Mouse (Mus musculus) forebrain, embryonic 16.5 days (tissue): ENCODE data around the gene Anapc7. TPM values are rescaled to one million over a fixed set of nuclear protein-coding genes. Genes with fewer than 3 reads are reported as not detected.
A peak's percentile ranks its signal among the peaks of the same experiment; 100 is the strongest.
"Not testable (repeated sequence)": the region's sequence is repeated elsewhere in the genome, so short reads cannot be mapped to it uniquely, and the experiment has no call there.

ENCODE experiments used
- ATAC-seq: fragments of 200-750 bp; cut with Nextera tagmentation; 2 replicates; pipeline ENCODE4 v1.8.0; 2017; ENCODE audit warnings: mild to moderate bottlenecking, moderate library complexity
- H3K27ac ChIP-seq: fragments of 300-500 bp; sonication (generic); 2 replicates; pipeline ENCODE4 v1.5.1; 2014; ENCODE audit warnings: low read length, control low read depth
- H3K27me3 ChIP-seq: fragments of 300-500 bp; sonication (generic); replicated peaks from 2 replicates; pipeline ENCODE4 v1.6.1; 2014; ENCODE audit warnings: low read length; ENCODE audit not compliant: control insufficient read depth, insufficient read depth
- H3K36me3 ChIP-seq: fragments of 300-500 bp; sonication (generic); 2 replicates; pipeline ENCODE4 v1.6.1; 2014; ENCODE audit not compliant: control insufficient read depth, insufficient read depth
- H3K4me1 ChIP-seq: fragments of 300-500 bp; sonication (generic); replicated peaks from 2 replicates; pipeline ENCODE4 v1.6.1; 2014; ENCODE audit warnings: low read length; ENCODE audit not compliant: control insufficient read depth, insufficient read depth
- H3K4me2 ChIP-seq: fragments of 300-500 bp; sonication (generic); 2 replicates; pipeline ENCODE4 v1.6.1; 2014; ENCODE audit warnings: mild to moderate bottlenecking, low read length, control low read depth
- H3K4me3 ChIP-seq: fragments of 300-500 bp; sonication (generic); replicated peaks from 2 replicates; pipeline ENCODE4 v1.5.1; 2014; ENCODE audit warnings: mild to moderate bottlenecking, low read length, control low read depth
- H3K9ac ChIP-seq: fragments of 300-500 bp; sonication (generic); replicated peaks from 2 replicates; pipeline ENCODE4 v1.6.1; 2014; ENCODE audit warnings: low read depth, low read length, control low read depth
- H3K9me3 ChIP-seq: fragments of 300-500 bp; sonication (generic); 2 replicates; pipeline ENCODE4 v1.6.1; 2016; ENCODE audit warnings: low read length; ENCODE audit not compliant: control insufficient read depth
- WGBS: fragments of 180-500 bp; shearing (Covaris S2); extraction: QIAGEN DNeasy Blood & Tissue Kit; methylation state at CpG from one replicate; pipeline ENCODE4 v1.1.7; 2014; 5-methylcytosine and 5-hydroxymethylcytosine counted together
- polyA plus RNA-seq: library from polyadenylated mRNA; unstranded; fragments of >200 nt; fragmentation: Nextera tagmentation; extraction: Ambion mirVana; gene quantifications from 2 replicates; pipeline ENCODE4 v1.2.1, GENCODE M21; 2015

Anapc7 gene
- polyA plus RNA-seq, 1 experiment from 2014 or later: 52.5 TPM

GRCm38 (mm10) chr5:122420676-122421075, 817 bp upstream of the Anapc7 start:
- not testable (repeated sequence) for ATAC-seq, H3K4me2 ChIP-seq, H3K9ac ChIP-seq, H3K27ac ChIP-seq, H3K36me3 ChIP-seq, H3K9me3 ChIP-seq, H3K4me3 ChIP-seq, H3K27me3 ChIP-seq
- WGBS: 69% methylated on average over 4 of the region's 4 CpGs
- H3K4me1 ChIP-seq: peaks cover 18% of the 10 kb centered on the region

GRCm38 (mm10) chr5:122422071-122422964, 825 bp downstream of the Anapc7 start:
- Histone ChIP-seq H3K9me3 (no peaks in the 10 kb centered on the region), H3K4me1 (peaks cover 18% of the 10 kb centered on the region), H3K27ac (peak overlapping the region; percentile 96), H3K4me2 (peak overlapping the region; percentile 78), H3K27me3 (no peaks in the 10 kb centered on the region), H3K36me3 (no peaks in the 10 kb centered on the region), H3K9ac (peak overlapping the region; percentile 92), H3K4me3 (peak overlapping the region; percentile 95)
- peak; percentile 93 for ATAC-seq
- under 1% methylated on average over 73 of the region's 73 CpGs for WGBS

- H3K27me3 ChIP-seq: no peaks in the 10 kb centered on the region
- H3K27ac ChIP-seq: no peak overlapping the region
- ATAC-seq: no peak
- WGBS: 31% methylated on average over 15 of the region's 15 CpGs
- H3K36me3 ChIP-seq: peaks cover 2% of the 10 kb centered on the region
- peak overlapping the region; percentile 92 for H3K9ac ChIP-seq
- H3K9me3 ChIP-seq: no peaks in the 10 kb centered on the region
- peaks cover 18% of the 10 kb centered on the region for H3K4me1 ChIP-seq
- H3K4me2 ChIP-seq: peak overlapping the region; percentile 78
- peak overlapping the region; percentile 95 for H3K4me3 ChIP-seq
Measured at GRCm38 (mm10) chr5:122423083-122423482, 1.6 kb downstream of the Anapc7 start.

- Histone ChIP-seq H3K36me3 (peaks cover 16% of the 10 kb centered on the region), H3K9ac (no peak overlapping the region), H3K4me3 (no peak overlapping the region), H3K4me2 (no peak overlapping the region), H3K27ac (no peak overlapping the region), H3K27me3 (no peaks in the 10 kb centered on the region), H3K4me1 (peaks cover 18% of the 10 kb centered on the region), H3K9me3 (no peaks in the 10 kb centered on the region)
- 84% methylated on average over 2 of the region's 2 CpGs for WGBS
- no peak for ATAC-seq
Measured at GRCm38 (mm10) chr5:122425550-122425949, 4.1 kb downstream of the Anapc7 start.

GRCm38 (mm10) chr5:122430036-122430775, 8.7 kb downstream of the Anapc7 start:
- no peak for ATAC-seq
- H3K4me2 ChIP-seq: no peak overlapping the region

GRCm38 (mm10) chr5:122431221-122431620, 9.7 kb downstream of the Anapc7 start:
- H3K27ac ChIP-seq: no peak overlapping the region
- ATAC-seq: no peak
- WGBS: 95% methylated on average over 8 of the region's 8 CpGs
- H3K9me3 ChIP-seq: no peaks in the 10 kb centered on the region
- no peak overlapping the region for H3K9ac ChIP-seq
- no peak overlapping the region for H3K4me2 ChIP-seq
- no peaks in the 10 kb centered on the region for H3K27me3 ChIP-seq
- H3K4me1 ChIP-seq: no peaks in the 10 kb centered on the region
- H3K36me3 ChIP-seq: peaks cover 47% of the 10 kb centered on the region
- H3K4me3 ChIP-seq: no peak overlapping the region

More at GRCm38 (mm10) chr5:122430036-122430775, 8.7 kb downstream of the Anapc7 start:
- Histone ChIP-seq H3K9ac (no peak overlapping the region), H3K27me3 (no peaks in the 10 kb centered on the region), H3K4me1 (no peaks in the 10 kb centered on the region), H3K4me3 (no peak overlapping the region), H3K9me3 (no peaks in the 10 kb centered on the region), H3K36me3 (peaks cover 45% of the 10 kb centered on the region), H3K27ac (no peak overlapping the region)
- WGBS: 92% methylated on average over 4 of the region's 4 CpGs

- no peaks in the 10 kb centered on the region for H3K9me3 ChIP-seq
- H3K4me3 ChIP-seq: no peak overlapping the region
- no peak for ATAC-seq
- no peak overlapping the region for H3K4me2 ChIP-seq
- no peak overlapping the region for H3K9ac ChIP-seq
- H3K27me3 ChIP-seq: no peaks in the 10 kb centered on the region
- H3K4me1 ChIP-seq: no peaks in the 10 kb centered on the region
- no peak overlapping the region for H3K27ac ChIP-seq
- H3K36me3 ChIP-seq: peaks cover 62% of the 10 kb centered on the region
- 81% methylated on average over 4 of the region's 4 CpGs for WGBS
Measured at GRCm38 (mm10) chr5:122434541-122434940, 13.0 kb downstream of the Anapc7 start.

- no peak for ATAC-seq
- Histone ChIP-seq H3K9ac (no peak overlapping the region), H3K27ac (no peak overlapping the region)
Measured at GRCm38 (mm10) chr5:122439400-122440094, 18.1 kb downstream of the Anapc7 start.

GRCm38 (mm10) chr5:122440095-122440630, 18.7 kb downstream of the Anapc7 start:
- no peak for ATAC-seq
- H3K27me3 ChIP-seq: no peaks in the 10 kb centered on the region
- no peak overlapping the region for H3K9ac ChIP-seq
- H3K9me3 ChIP-seq: no peaks in the 10 kb centered on the region
- no peak overlapping the region for H3K4me2 ChIP-seq
- 92% methylated on average over 12 of the region's 12 CpGs for WGBS
- H3K36me3 ChIP-seq: peaks cover 59% of the 10 kb centered on the region
- no peaks in the 10 kb centered on the region for H3K4me1 ChIP-seq
- no peak overlapping the region for H3K27ac ChIP-seq
- H3K4me3 ChIP-seq: no peak overlapping the region

More at GRCm38 (mm10) chr5:122439400-122440094, 18.1 kb downstream of the Anapc7 start:
- WGBS: 90% methylated on average over 19 of the region's 19 CpGs
- Histone ChIP-seq H3K9me3 (no peaks in the 10 kb centered on the region), H3K4me1 (no peaks in the 10 kb centered on the region), H3K4me3 (no peak overlapping the region), H3K27me3 (no peaks in the 10 kb centered on the region), H3K4me2 (no peak overlapping the region), H3K36me3 (peaks cover 59% of the 10 kb centered on the region)
